Comparison of ENCODE assay signal across 14 mouse cellular contexts in genomic region chr17:83163952-83164560, GRCm38 (mm10). TPM values are rescaled to one million over a fixed set of nuclear protein-coding genes. Genes with fewer than 3 reads are reported as not detected.
DNase-seq lines count a peak whose midpoint lies in the region; ATAC-seq lines count a peak whose summit lies in the region.
"Had no signal": no experiment of that assay in that cellular context is flagged by ENCODE, and none has a peak within 500 bp of the region (broad histone marks: within the 10 kb centered on the region; RNA-seq: fewer than 3 reads in every experiment).

No protein-coding gene starts in this region.

- H3K4me1 ChIP-seq in heart, embryonic 10.5 days = peaks cover 44% of the 10 kb centered on the region
- H3K4me1 ChIP-seq in heart, embryonic 11.5 days (ENCODE audit: control insufficient read depth, insufficient read depth, low read length) = peaks cover 22% of the 10 kb centered on the region
- peaks cover 61% of the 10 kb centered on the region for H3K4me1 ChIP-seq in embryonic facial prominence, embryonic 10.5 days

- no peaks in the 10 kb centered on the region for H3K9me3 ChIP-seq in heart, embryonic 10.5 days
- H3K9me3 ChIP-seq in heart, embryonic 11.5 days (replicated peaks; ENCODE audit: control insufficient read depth, low read length) = no peaks in the 10 kb centered on the region
- no peaks in the 10 kb centered on the region for H3K9me3 ChIP-seq in embryonic facial prominence, embryonic 10.5 days
- H3K9me3 ChIP-seq: embryonic facial prominence, embryonic 13.5 days; hindbrain, embryonic 15.5 days; limb, embryonic 13.5 days; liver, embryonic 13.5 days had no signal

- no peaks in the 10 kb centered on the region for H3K36me3 ChIP-seq in heart, embryonic 10.5 days
- H3K36me3 ChIP-seq in heart, embryonic 11.5 days (ENCODE audit: control insufficient read depth, insufficient read depth, low read length) = no peaks in the 10 kb centered on the region
- H3K36me3 ChIP-seq in embryonic facial prominence, embryonic 10.5 days (replicated peaks) = no peaks in the 10 kb centered on the region
- H3K36me3 ChIP-seq: embryonic facial prominence, embryonic 13.5 days; hindbrain, embryonic 15.5 days; limb, embryonic 13.5 days; liver, embryonic 13.5 days had no signal

- H3K9ac ChIP-seq in heart, embryonic 11.5 days (ENCODE audit: low read depth, low read length) = no peak overlapping the region; the same call in 1 of the 2 replicates
- H3K9ac ChIP-seq: embryonic facial prominence, embryonic 13.5 days; hindbrain, embryonic 15.5 days; limb, embryonic 13.5 days; liver, embryonic 13.5 days had no signal

- 37% methylated on average over 9 of the region's 9 CpGs for WGBS in heart, embryonic 10.5 days
- 42% methylated on average over 9 of the region's 9 CpGs for WGBS in heart, embryonic 11.5 days (ENCODE audit: insufficient replicate concordance)
- WGBS in embryonic facial prominence, embryonic 10.5 days = 27% methylated on average over 9 of the region's 9 CpGs

- no peak overlapping the region for H3K4me3 ChIP-seq in heart, embryonic 10.5 days
- H3K4me3 ChIP-seq in heart, embryonic 11.5 days (ENCODE audit: low read depth, low read length) = no peak overlapping the region
- H3K4me3 ChIP-seq in embryonic facial prominence, embryonic 10.5 days = no peak overlapping the region
- H3K4me3 ChIP-seq: embryonic facial prominence, embryonic 13.5 days; hindbrain, embryonic 15.5 days; limb, embryonic 13.5 days; liver, embryonic 13.5 days had no signal

- no peak for DNase-seq in heart, embryonic 10.5 days (ENCODE audit: low spot score)
- DNase-seq in kidney, postnatal 4 days = peak; percentile 38 to 41
- DNase-seq in kidney, adult 11 months = no peak
- peak; percentile 35 for DNase-seq in adipocyte (ENCODE audit: low spot score)
- peak; percentile 44 for DNase-seq in embryonic facial prominence, embryonic 10.5 days (ENCODE audit: low spot score)
- DNase-seq in urinary bladder, postnatal 36 days (ENCODE audit: low spot score in 2 of 2) = no peak
- DNase-seq: cerebellum, adult 8-10 months; liver, embryonic 13.5 days had no signal

- H3K27ac ChIP-seq in heart, embryonic 10.5 days = peak overlapping the region; percentile 6
- H3K27ac ChIP-seq in heart, embryonic 11.5 days (ENCODE audit: low read depth, low read length) = no peak overlapping the region
- H3K27ac ChIP-seq in embryonic facial prominence, embryonic 10.5 days (replicated peaks) = peak overlapping the region; percentile 66
- H3K27ac ChIP-seq: embryonic facial prominence, embryonic 13.5 days; hindbrain, embryonic 15.5 days; limb, embryonic 13.5 days; liver, embryonic 13.5 days had no signal

- peaks cover 10% of the 10 kb centered on the region; the same call in 1 of the 2 replicates for H3K27me3 ChIP-seq in heart, embryonic 10.5 days (ENCODE audit: insufficient read depth, poor library complexity, severe bottlenecking)
- no peaks in the 10 kb centered on the region for H3K27me3 ChIP-seq in heart, embryonic 11.5 days (ENCODE audit: control insufficient read depth, insufficient read depth, low read length)
- peaks cover 20% of the 10 kb centered on the region for H3K27me3 ChIP-seq in embryonic facial prominence, embryonic 10.5 days (replicated peaks; ENCODE audit: low read depth, poor library complexity, severe bottlenecking)
- H3K27me3 ChIP-seq: hindbrain, embryonic 15.5 days; liver, embryonic 13.5 days had no signal

- no peak for ATAC-seq in heart, embryonic 11.5 days (replicated peaks; ENCODE audit: insufficient number of reproducible peaks, low FRiP score, low TSS enrichment)
- ATAC-seq: intestine, postnatal 0 days had no signal

- no peak overlapping the region for H3K4me2 ChIP-seq in heart, embryonic 11.5 days
- H3K4me2 ChIP-seq: embryonic facial prominence, embryonic 13.5 days; hindbrain, embryonic 15.5 days; limb, embryonic 13.5 days; liver, embryonic 13.5 days; midbrain, embryonic 11.5 days had no signal

RNA-seq across cellular contexts. Expression of gene Pkdcc, which starts 51.0 kb away (rescaled TPM):
- polyA plus RNA-seq in heart, embryonic 10.5 days (2016; fragmentation: Nextera tagmentation; extraction: Ambion mirVana) = 13.8 and 27.4 TPM in 2 replicates
- 17.9 and 18.0 TPM in 2 replicates for polyA plus RNA-seq in heart, embryonic 11.5 days (2014; fragmentation: Nextera tagmentation; extraction: Ambion mirVana)
- polyA plus RNA-seq in embryonic facial prominence, embryonic 10.5 days (2016; fragmentation: Nextera tagmentation; extraction: Ambion mirVana) = 15.1 and 17.5 TPM in 2 replicates

Comparison
In these comparisons a context has a peak if more than half of its experiments do, and no peak if none do; other contexts are left out.
1. DNase-seq: peak in kidney, postnatal 4 days (2 of 2), adipocyte (single experiment) and embryonic facial prominence, embryonic 10.5 days (single experiment); none in heart, embryonic 10.5 days (single experiment), kidney, adult 11 months (single experiment) and urinary bladder, postnatal 36 days (0 of 2).